Mouse (Mus musculus): ENCODE data around the gene Efna1.

GRCm38 (mm10) chr3:89291874-89292273, 10.9 kb upstream of the Efna1 start:
- TF ChIP-seq POU5F1 (IDR thresholded peaks at IDR 0.05; ENCODE audit: borderline replicate concordance, low read length) = no peak
- no peak for TF ChIP-seq CTCF (conservative IDR thresholded peaks at IDR 0.05; ENCODE audit: low read length)
